Mouse (Mus musculus): Measurements from ENCODE around the gene March6.

- no peak for TF ChIP-seq CTCF (IDR thresholded peaks at IDR 0.05; ENCODE audit: low read depth)
- TF ChIP-seq EP300 (IDR thresholded peaks at IDR 0.05; ENCODE audit: low read depth), result peak; percentile 62
Measured at GRCm38 (mm10) chr15:31543246-31543645, 12.4 kb upstream of the March6 start.
